Mouse (Mus musculus): ENCODE measurements around the gene Hoxa9.

Hoxa9 gene

GRCm38 (mm10) chr6:52229558-52230416 is 1.1 kb downstream of the Hoxa9 start:
- DNase-seq (ENCODE audit: low read depth, low spot score), result no peak

DNA sequence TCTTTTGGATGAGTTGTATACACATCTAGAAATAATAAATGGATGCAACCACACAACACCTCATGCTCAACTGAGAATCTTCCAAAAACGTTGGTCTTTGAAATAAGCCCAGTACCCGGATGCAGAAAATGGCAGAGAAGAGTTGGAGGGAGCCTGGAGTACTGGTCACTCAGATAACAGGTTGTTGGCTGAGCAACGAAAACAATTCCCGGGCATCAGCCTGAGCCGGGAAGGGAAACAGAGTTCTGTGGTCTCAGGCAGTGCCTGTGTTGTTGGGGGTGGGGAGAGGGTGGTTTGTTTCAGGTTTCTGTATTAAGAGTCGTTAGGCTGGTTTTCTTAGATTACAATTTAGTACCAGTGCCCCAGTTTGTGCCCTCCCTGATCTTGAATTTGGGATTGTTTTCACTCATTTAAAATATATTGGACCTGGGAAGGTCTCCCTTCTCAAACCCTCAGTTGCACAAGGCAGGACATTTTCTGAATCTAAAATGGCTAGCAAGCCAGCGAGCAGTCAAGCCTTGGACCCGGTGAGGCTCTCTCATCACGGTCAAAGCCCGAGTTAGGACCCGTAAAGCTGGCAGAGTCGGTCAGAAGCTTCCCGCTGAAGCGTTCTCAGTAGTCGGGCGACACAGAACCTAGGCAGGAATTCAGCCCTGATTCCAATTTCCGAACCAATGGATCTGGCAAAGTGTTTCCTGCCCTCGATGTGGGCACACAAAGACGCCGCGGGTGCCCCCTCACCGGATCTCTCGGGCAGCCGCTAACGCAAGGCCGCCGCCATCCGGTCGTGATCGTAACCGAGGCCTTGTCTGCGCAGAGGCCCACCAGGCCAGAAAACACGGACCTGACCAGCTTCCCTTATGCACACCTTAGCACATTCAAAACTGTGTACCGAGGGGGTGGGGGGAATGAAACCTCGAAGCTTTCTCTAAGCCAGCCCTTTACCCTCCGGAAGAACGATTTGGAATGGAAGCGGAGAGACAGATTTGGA is 2.1 kb downstream of the Hoxa9 start:
- DNase-seq (ENCODE audit: low read depth, low spot score), result no peak

DNA sequence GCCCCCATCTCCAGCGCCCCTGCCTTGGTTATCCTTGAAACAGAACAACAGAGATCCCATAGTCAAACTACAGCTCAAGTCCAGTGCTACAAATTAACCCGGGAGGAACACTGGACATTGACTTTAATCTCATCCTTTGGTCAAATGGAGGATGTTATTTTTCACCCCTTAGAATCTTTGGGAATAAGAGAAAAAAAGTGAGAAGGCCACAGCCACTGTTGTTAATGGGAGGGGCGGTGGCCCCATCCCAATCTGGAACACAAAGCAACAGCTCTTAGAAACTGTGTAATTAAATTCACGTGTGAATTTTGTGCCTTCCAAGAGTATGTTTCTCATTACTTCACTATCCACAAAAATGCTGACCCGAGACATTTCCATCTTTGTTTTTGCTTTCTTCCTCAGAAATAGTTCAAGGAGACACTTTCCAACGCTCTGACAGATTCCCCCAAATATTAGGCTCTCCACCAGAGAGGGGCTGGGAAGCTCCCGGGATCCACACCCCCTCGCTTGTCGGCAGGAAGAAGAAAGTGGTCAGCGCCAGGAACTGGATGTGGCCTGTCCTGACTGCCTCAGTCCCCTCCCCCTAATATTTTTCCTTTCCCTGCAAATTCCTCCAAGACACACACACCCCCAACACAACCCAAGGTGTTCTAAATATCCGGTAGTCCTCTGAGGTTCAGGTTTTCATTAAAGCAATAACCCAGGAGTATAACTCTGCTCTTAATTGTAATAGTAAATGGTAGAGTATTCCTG is 3.2 kb downstream of the Hoxa9 start:
- DNase-seq (ENCODE audit: low read depth, low spot score), result no peak

GRCm38 (mm10) chr6:52226569-52227257 is 4.2 kb downstream of the Hoxa9 start:
- no peak for DNase-seq (ENCODE audit: low read depth, low spot score)

- DNase-seq (ENCODE audit: low read depth, low spot score), result no peak
Observed at GRCm38 (mm10) chr6:52225612-52226568, 5.0 kb downstream of the Hoxa9 start.

- DNase-seq (ENCODE audit: low read depth, low spot score), result no peak
Observed at GRCm38 (mm10) chr6:52224895-52225611, 5.8 kb downstream of the Hoxa9 start.

DNA sequence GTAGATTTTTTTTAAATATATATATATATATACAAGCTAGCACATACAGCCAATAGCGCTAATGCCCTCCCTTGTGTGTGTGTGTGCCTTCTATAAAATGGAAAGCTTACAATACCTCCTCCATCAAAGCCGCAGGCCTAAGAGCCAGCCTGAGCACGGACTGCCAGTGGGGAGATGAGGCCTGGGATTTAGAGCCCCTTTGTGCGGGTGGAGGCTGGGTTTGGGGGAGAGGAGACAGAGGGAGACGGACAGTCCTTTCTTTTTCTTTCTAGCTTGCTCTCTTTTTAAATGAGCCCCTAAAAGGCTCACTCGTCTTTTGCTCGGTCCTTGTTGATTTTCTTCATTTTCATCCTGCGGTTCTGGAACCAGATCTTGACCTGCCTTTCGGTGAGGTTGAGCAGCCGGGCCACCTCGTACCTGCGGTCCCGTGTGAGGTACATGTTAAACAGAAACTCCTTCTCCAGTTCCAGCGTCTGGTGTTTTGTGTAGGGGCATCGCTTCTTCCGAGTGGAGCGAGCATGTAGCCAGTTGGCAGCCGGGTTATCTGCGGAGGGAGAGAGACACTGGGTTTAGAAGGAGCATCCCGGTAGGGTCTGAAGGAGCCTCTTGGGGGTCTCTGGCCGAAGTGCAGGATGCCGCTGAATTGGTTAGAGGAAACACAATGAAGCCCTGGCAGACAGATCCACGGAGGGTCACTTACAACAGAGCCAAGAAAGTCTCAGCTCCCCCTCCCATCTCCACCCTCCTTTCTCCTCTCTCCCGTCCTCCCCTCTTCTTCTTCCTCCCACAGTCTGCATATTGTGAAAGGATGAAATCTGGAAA is 6.7 kb downstream of the Hoxa9 start:
- DNase-seq (ENCODE audit: low read depth, low spot score), result no peak

GRCm38 (mm10) chr6:52222729-52223128 is 8.2 kb downstream of the Hoxa9 start:
- no peak for DNase-seq (ENCODE audit: low read depth, low spot score)

GRCm38 (mm10) chr6:52221993-52222685 is 8.8 kb downstream of the Hoxa9 start:
- DNase-seq (ENCODE audit: low read depth, low spot score), result no peak

DNA sequence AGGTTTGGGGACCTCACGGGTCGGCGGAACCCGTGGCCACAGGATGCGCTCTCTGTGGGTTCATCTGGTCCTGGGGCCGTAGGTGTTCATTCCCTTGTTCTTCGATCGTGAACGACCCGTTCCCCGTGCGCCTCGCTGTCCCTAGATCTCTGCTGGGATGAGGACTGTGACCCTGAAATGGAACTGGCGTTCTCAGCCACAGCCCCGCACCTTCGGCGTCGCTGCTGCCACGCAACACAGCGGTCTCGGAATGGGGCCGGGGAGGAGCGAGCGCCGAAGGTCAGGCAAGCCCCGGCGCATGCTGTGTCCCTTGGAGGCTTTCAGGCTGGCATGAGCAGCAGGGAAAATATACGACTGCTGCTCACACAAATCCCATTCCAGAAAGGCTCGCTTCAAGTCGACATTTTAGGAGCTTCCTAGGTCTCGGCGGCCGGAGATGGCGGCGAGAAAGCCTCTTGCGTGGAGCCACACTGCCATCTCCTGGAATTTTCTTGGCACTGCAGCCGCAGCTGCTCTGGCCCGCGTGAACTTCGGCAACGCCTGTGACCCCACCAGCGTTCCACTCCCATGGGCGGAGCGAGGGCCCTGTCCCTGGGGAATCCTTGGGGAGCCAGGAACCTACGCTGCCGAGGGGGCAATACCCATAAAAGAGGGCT is 9.4 kb downstream of the Hoxa9 start, which contains the start of gene Hoxa7:
Hoxa7 (minus strand) TSS at position 518 of the 656 bp plus-strand sequence.
- peak; percentile 68 for DNase-seq (ENCODE audit: low read depth, low spot score)

- no peak for DNase-seq (ENCODE audit: low read depth, low spot score)
Observed at GRCm38 (mm10) chr6:52220865-52221310, 10.0 kb downstream of the Hoxa9 start.

DNA sequence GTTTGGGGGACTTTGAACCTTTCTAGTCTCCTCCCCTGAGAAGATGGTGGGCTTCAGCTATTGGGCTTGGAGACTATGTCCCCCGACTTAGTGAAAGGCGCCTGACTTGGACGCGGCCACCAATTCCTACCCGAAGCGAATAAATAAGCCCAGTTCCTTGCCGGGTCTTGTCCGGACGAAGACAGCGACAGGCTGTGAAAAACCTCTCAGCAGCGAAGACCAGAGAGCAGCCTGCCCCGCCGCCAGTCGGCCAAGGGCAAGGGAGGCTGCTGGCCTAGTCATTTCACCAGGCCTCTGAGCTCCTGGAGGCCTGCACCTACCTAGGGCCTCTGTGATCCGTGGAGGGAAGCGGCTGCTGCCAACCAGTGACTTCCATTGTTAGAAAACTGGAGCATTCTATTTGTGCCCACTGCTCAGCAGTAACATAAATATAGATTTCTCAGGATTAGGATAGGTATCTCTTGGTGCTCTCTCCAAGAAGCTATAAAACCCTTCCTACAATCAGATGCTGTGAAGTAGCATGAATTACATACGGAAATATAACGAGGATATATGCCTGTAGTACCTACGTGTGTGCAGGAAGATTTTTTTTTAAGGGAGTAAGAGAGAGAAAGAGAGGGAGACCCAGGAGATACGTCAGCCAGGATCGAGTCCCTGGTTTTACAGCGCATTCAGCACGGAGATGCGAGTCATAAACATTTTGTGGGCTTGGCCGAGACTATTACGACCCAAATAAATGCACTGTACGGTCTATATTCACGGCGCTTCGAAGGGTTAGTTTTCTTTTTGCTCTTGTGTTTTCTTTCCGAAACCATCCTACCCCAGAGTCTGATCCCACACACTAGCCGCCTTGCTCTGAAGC is 10.7 kb downstream of the Hoxa9 start:
- DNase-seq (ENCODE audit: low read depth, low spot score), result no peak

DNA sequence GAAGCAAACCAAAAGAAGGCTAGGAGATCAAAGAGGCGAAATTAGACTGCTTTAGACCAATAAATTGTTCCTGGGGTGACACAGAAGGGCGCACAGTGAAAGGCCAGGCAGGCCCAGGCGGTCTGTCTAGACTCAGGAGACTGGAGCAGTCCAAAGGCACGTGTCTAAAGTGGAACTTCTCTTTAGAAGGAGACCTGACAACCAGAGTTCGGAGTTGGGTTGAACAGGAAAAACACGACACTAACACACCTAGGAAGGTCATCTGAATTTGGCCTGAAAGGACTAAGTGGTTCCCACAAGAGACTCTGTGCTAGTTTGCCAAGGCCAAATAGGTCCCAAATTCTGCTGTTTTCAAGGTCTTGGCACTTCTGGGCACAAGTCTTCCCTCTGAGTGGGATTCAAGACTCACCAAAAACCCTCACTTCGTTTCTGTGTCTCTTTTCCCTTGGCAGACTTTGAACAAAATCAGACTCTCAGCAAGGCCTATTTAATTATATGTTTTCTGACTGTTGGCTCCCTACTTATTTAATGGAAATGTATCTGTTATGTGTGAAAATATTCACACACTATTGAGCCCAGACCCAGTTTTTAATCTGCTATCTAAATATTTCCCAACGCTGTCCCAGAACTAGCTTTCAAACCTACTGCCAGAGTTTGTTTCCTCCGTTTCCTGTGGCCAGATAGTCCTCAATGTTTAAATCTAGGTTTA is 11.5 kb downstream of the Hoxa9 start:
- DNase-seq (ENCODE audit: low read depth, low spot score), result no peak

- no peak for DNase-seq (ENCODE audit: low read depth, low spot score)
Observed at GRCm38 (mm10) chr6:52218643-52219215, 12.2 kb downstream of the Hoxa9 start.

Measured in retina, postnatal 7 days (tissue).